Mouse (Mus musculus): ENCODE results near the gene Zfp827. TPM values are rescaled to one million over a fixed set of nuclear protein-coding genes. Genes with fewer than 3 reads are reported as not detected.

Gene Zfp827
- polyA plus RNA-seq, 1 experiment, result 4.3 TPM

GRCm38 (mm10) chr8:79160302-79160701 lies 132.1 kb downstream of the Zfp827 start:
- TF ChIP-seq CTCF (IDR thresholded peaks at IDR 0.05; ENCODE audit: extremely low read depth, insufficient read depth, insufficient read length, insufficient replicate concordance), result no peak
- no peak for TF ChIP-seq POLR2A (IDR thresholded peaks at IDR 0.05; ENCODE audit: low read depth, low read length)
- Histone ChIP-seq H3K27me3 (ENCODE audit: control insufficient read depth, insufficient read depth, low read length) (no peaks in the 10 kb centered on the region), H3K4me3 (ENCODE audit: extremely low read depth, insufficient read depth, insufficient read length) (no peak overlapping the region), H3K4me1 (ENCODE audit: control insufficient read depth, insufficient read depth, insufficient read length) (peaks cover 26% of the 10 kb centered on the region), H3K36me3 (ENCODE audit: control insufficient read depth, insufficient read depth, low read length) (no peaks in the 10 kb centered on the region), H3K27ac (ENCODE audit: insufficient read depth, low read length) (no peak overlapping the region)
- 74% methylated on average over 4 of the region's 4 CpGs for WGBS
- DNase-seq (ENCODE audit: low read depth in 1 of 2, low spot score in 2 of 2), result no peak

- Histone ChIP-seq H3K27me3 (ENCODE audit: control insufficient read depth, insufficient read depth, low read length) (no peaks in the 10 kb centered on the region), H3K4me3 (ENCODE audit: extremely low read depth, insufficient read depth, insufficient read length) (no peak overlapping the region), H3K27ac (ENCODE audit: insufficient read depth, low read length) (peak overlapping the region; percentile 4; the same call in 1 of the 2 replicates), H3K36me3 (ENCODE audit: control insufficient read depth, insufficient read depth, low read length) (no peaks in the 10 kb centered on the region), H3K4me1 (ENCODE audit: control insufficient read depth, insufficient read depth, insufficient read length) (peaks cover 26% of the 10 kb centered on the region)
- TF ChIP-seq CTCF (IDR thresholded peaks at IDR 0.05; ENCODE audit: extremely low read depth, insufficient read depth, insufficient read length, insufficient replicate concordance) (no peak), POLR2A (IDR thresholded peaks at IDR 0.05; ENCODE audit: low read depth, low read length) (no peak)
- WGBS, result 26% methylated on average over 4 of the region's 4 CpGs
- DNase-seq (ENCODE audit: low read depth in 1 of 2, low spot score in 2 of 2), result peak; percentile 58 to 59
Observed at GRCm38 (mm10) chr8:79161172-79161778, 133.0 kb downstream of the Zfp827 start.

GRCm38 (mm10) chr8:79162533-79163308 lies 134.5 kb downstream of the Zfp827 start:
- peak; percentile 7 to 27 for DNase-seq (ENCODE audit: low read depth in 1 of 2, low spot score in 2 of 2)
- WGBS, result 31% methylated on average over 10 of the region's 10 CpGs
- Histone ChIP-seq H3K36me3 (ENCODE audit: control insufficient read depth, insufficient read depth, low read length) (no peaks in the 10 kb centered on the region), H3K27ac (ENCODE audit: insufficient read depth, low read length) (no peak overlapping the region), H3K4me1 (ENCODE audit: control insufficient read depth, insufficient read depth, insufficient read length) (peaks cover 26% of the 10 kb centered on the region), H3K4me3 (ENCODE audit: extremely low read depth, insufficient read depth, insufficient read length) (no peak overlapping the region), H3K27me3 (ENCODE audit: control insufficient read depth, insufficient read depth, low read length) (no peaks in the 10 kb centered on the region)
- TF ChIP-seq POLR2A (IDR thresholded peaks at IDR 0.05; ENCODE audit: low read depth, low read length) (no peak), CTCF (IDR thresholded peaks at IDR 0.05; ENCODE audit: extremely low read depth, insufficient read depth, insufficient read length, insufficient replicate concordance) (no peak)

GRCm38 (mm10) chr8:79164336-79164735 lies 136.1 kb downstream of the Zfp827 start:
- H3K27ac ChIP-seq (ENCODE audit: insufficient read depth, low read length), result no peak overlapping the region
- WGBS, result 58% methylated on average over 1 of the region's 1 CpGs
- H3K27me3 ChIP-seq (ENCODE audit: control insufficient read depth, insufficient read depth, low read length), result no peaks in the 10 kb centered on the region
- no peak for DNase-seq (ENCODE audit: low read depth in 1 of 2, low spot score in 2 of 2)
- H3K36me3 ChIP-seq (ENCODE audit: control insufficient read depth, insufficient read depth, low read length), result no peaks in the 10 kb centered on the region
- H3K4me3 ChIP-seq (ENCODE audit: extremely low read depth, insufficient read depth, insufficient read length), result no peak overlapping the region
- peaks cover 23% of the 10 kb centered on the region for H3K4me1 ChIP-seq (ENCODE audit: control insufficient read depth, insufficient read depth, insufficient read length)
- TF ChIP-seq POLR2A (IDR thresholded peaks at IDR 0.05; ENCODE audit: low read depth, low read length) (no peak), CTCF (IDR thresholded peaks at IDR 0.05; ENCODE audit: extremely low read depth, insufficient read depth, insufficient read length, insufficient replicate concordance) (no peak)

- WGBS, result 86% methylated on average over 3 of the region's 3 CpGs
- Histone ChIP-seq H3K27me3 (ENCODE audit: control insufficient read depth, insufficient read depth, low read length) (no peaks in the 10 kb centered on the region), H3K4me3 (ENCODE audit: extremely low read depth, insufficient read depth, insufficient read length) (no peak overlapping the region), H3K27ac (ENCODE audit: insufficient read depth, low read length) (no peak overlapping the region), H3K36me3 (ENCODE audit: control insufficient read depth, insufficient read depth, low read length) (no peaks in the 10 kb centered on the region), H3K4me1 (ENCODE audit: control insufficient read depth, insufficient read depth, insufficient read length) (peaks cover 17% of the 10 kb centered on the region)
- DNase-seq (ENCODE audit: low read depth in 1 of 2, low spot score in 2 of 2), result no peak
- TF ChIP-seq CTCF (IDR thresholded peaks at IDR 0.05; ENCODE audit: extremely low read depth, insufficient read depth, insufficient read length, insufficient replicate concordance) (no peak), POLR2A (IDR thresholded peaks at IDR 0.05; ENCODE audit: low read depth, low read length) (no peak)
Observed at GRCm38 (mm10) chr8:79165276-79165675, 137.0 kb downstream of the Zfp827 start.

GRCm38 (mm10) chr8:79173606-79174005 lies 145.4 kb downstream of the Zfp827 start:
- 66% methylated on average over 4 of the region's 4 CpGs for WGBS
- TF ChIP-seq CTCF (IDR thresholded peaks at IDR 0.05; ENCODE audit: extremely low read depth, insufficient read depth, insufficient read length, insufficient replicate concordance), result no peak
- TF ChIP-seq POLR2A (IDR thresholded peaks at IDR 0.05; ENCODE audit: low read depth, low read length), result no peak
- H3K27me3 ChIP-seq (ENCODE audit: control insufficient read depth, insufficient read depth, low read length), result no peaks in the 10 kb centered on the region
- no peak for DNase-seq (ENCODE audit: low read depth in 1 of 2, low spot score in 2 of 2)
- no peaks in the 10 kb centered on the region for H3K36me3 ChIP-seq (ENCODE audit: control insufficient read depth, insufficient read depth, low read length)
- H3K4me3 ChIP-seq (ENCODE audit: extremely low read depth, insufficient read depth, insufficient read length), result no peak overlapping the region
- H3K4me1 ChIP-seq (ENCODE audit: control insufficient read depth, insufficient read depth, insufficient read length), result no peaks in the 10 kb centered on the region; the same call in 1 of the 2 replicates
- H3K27ac ChIP-seq (ENCODE audit: insufficient read depth, low read length), result no peak overlapping the region

GRCm38 (mm10) chr8:79175991-79176390 lies 147.8 kb downstream of the Zfp827 start:
- H3K27me3 ChIP-seq (ENCODE audit: control insufficient read depth, insufficient read depth, low read length), result no peaks in the 10 kb centered on the region
- no peak overlapping the region for H3K4me3 ChIP-seq (ENCODE audit: extremely low read depth, insufficient read depth, insufficient read length)
- TF ChIP-seq CTCF (IDR thresholded peaks at IDR 0.05; ENCODE audit: extremely low read depth, insufficient read depth, insufficient read length, insufficient replicate concordance) (no peak), POLR2A (IDR thresholded peaks at IDR 0.05; ENCODE audit: low read depth, low read length) (no peak)
- WGBS, result 89% methylated on average over 4 of the region's 4 CpGs
- peaks cover 2% of the 10 kb centered on the region; the same call in 1 of the 2 replicates for H3K36me3 ChIP-seq (ENCODE audit: control insufficient read depth, insufficient read depth, low read length)
- no peaks in the 10 kb centered on the region; the same call in 1 of the 2 replicates for H3K4me1 ChIP-seq (ENCODE audit: control insufficient read depth, insufficient read depth, insufficient read length)
- H3K27ac ChIP-seq (ENCODE audit: insufficient read depth, low read length), result no peak overlapping the region
- DNase-seq (ENCODE audit: low read depth in 1 of 2, low spot score in 2 of 2), result no peak
